Mouse (Mus musculus) erythroblast, embryonic 14.5 days (primary cell): ENCODE measurements at regions not wholly inside any gene's neighbourhood (a gene's known extent, or its start where the extent isn't known, plus 50 kb on each side); places are given as distances from the start of the nearest gene placed in this dataset.

Source experiments
- GATA1 ChIP-seq: IDR thresholded peaks from 2 replicates; pipeline ENCODE4 v1.6.1; 2012; ENCODE audit warnings: low read length, inconsistent platforms, mixed read lengths
- TAL1 ChIP-seq: IDR thresholded peaks from 3 replicates; pipeline ENCODE4 v1.6.1; 2012; ENCODE audit warnings: low read length, inconsistent platforms, mixed read lengths

- no peak for TF ChIP-seq TAL1
- TF ChIP-seq GATA1: no peak
Observed at GRCm38 (mm10) chr8:118037801-118038200, 236.1 kb upstream of the Mphosph6 start.
